Mouse (Mus musculus) forebrain, embryonic 16.5 days (tissue): ENCODE data around the gene Slc2a5. TPM values are rescaled to one million over a fixed set of nuclear protein-coding genes. Genes with fewer than 3 reads are reported as not detected.
A peak's percentile ranks its signal among the peaks of the same experiment; 100 is the strongest.

ENCODE experiments used
- ATAC-seq: fragments of 200-750 bp; cut with Nextera tagmentation; 2 replicates; pipeline ENCODE4 v1.8.0; 2017; ENCODE audit warnings: mild to moderate bottlenecking, moderate library complexity
- H3K27ac ChIP-seq: fragments of 300-500 bp; sonication (generic); 2 replicates; pipeline ENCODE4 v1.5.1; 2014; ENCODE audit warnings: low read length, control low read depth
- H3K27me3 ChIP-seq: fragments of 300-500 bp; sonication (generic); replicated peaks from 2 replicates; pipeline ENCODE4 v1.6.1; 2014; ENCODE audit warnings: low read length; ENCODE audit not compliant: control insufficient read depth, insufficient read depth
- H3K36me3 ChIP-seq: fragments of 300-500 bp; sonication (generic); 2 replicates; pipeline ENCODE4 v1.6.1; 2014; ENCODE audit not compliant: control insufficient read depth, insufficient read depth
- H3K4me1 ChIP-seq: fragments of 300-500 bp; sonication (generic); replicated peaks from 2 replicates; pipeline ENCODE4 v1.6.1; 2014; ENCODE audit warnings: low read length; ENCODE audit not compliant: control insufficient read depth, insufficient read depth
- H3K4me2 ChIP-seq: fragments of 300-500 bp; sonication (generic); 2 replicates; pipeline ENCODE4 v1.6.1; 2014; ENCODE audit warnings: mild to moderate bottlenecking, low read length, control low read depth
- H3K4me3 ChIP-seq: fragments of 300-500 bp; sonication (generic); replicated peaks from 2 replicates; pipeline ENCODE4 v1.5.1; 2014; ENCODE audit warnings: mild to moderate bottlenecking, low read length, control low read depth
- H3K9ac ChIP-seq: fragments of 300-500 bp; sonication (generic); replicated peaks from 2 replicates; pipeline ENCODE4 v1.6.1; 2014; ENCODE audit warnings: low read depth, low read length, control low read depth
- H3K9me3 ChIP-seq: fragments of 300-500 bp; sonication (generic); 2 replicates; pipeline ENCODE4 v1.6.1; 2016; ENCODE audit warnings: low read length; ENCODE audit not compliant: control insufficient read depth
- WGBS: fragments of 180-500 bp; shearing (Covaris S2); extraction: QIAGEN DNeasy Blood & Tissue Kit; methylation state at CpG from one replicate; pipeline ENCODE4 v1.1.7; 2014; 5-methylcytosine and 5-hydroxymethylcytosine counted together
- polyA plus RNA-seq: library from polyadenylated mRNA; unstranded; fragments of >200 nt; fragmentation: Nextera tagmentation; extraction: Ambion mirVana; gene quantifications from 2 replicates; pipeline ENCODE4 v1.2.1, GENCODE M21; 2015

Slc2a5 gene
- polyA plus RNA-seq, 1 experiment from 2014 or later, result 2.7 TPM

GRCm38 (mm10) chr4:150094463-150094789, 24.7 kb upstream of the Slc2a5 start:
- H3K27me3 ChIP-seq, result peaks cover 6% of the 10 kb centered on the region
- no peak overlapping the region for H3K4me3 ChIP-seq
- no peak overlapping the region for H3K9ac ChIP-seq
- no peaks in the 10 kb centered on the region for H3K4me1 ChIP-seq
- no peak for ATAC-seq
- no peaks in the 10 kb centered on the region for H3K36me3 ChIP-seq
- H3K27ac ChIP-seq, result no peak overlapping the region
- no peak overlapping the region for H3K4me2 ChIP-seq
- H3K9me3 ChIP-seq, result no peaks in the 10 kb centered on the region
- WGBS, result 12% methylated on average over 5 of the region's 5 CpGs

- Histone ChIP-seq H3K4me3 (no peak overlapping the region), H3K9me3 (no peaks in the 10 kb centered on the region), H3K36me3 (no peaks in the 10 kb centered on the region), H3K27me3 (peaks cover 9% of the 10 kb centered on the region; the same call in 1 of the 2 replicates), H3K4me1 (no peaks in the 10 kb centered on the region), H3K9ac (no peak overlapping the region), H3K27ac (no peak overlapping the region), H3K4me2 (no peak overlapping the region)
- 80% methylated on average over 7 of the region's 7 CpGs for WGBS
- ATAC-seq, result no peak
These were observed 22.8 kb upstream of the Slc2a5 start for GRCm38 (mm10) chr4:150096309-150096708.

- WGBS, result 88% methylated on average over 4 of the region's 4 CpGs
These were observed 21.2 kb upstream of the Slc2a5 start for GRCm38 (mm10) chr4:150097847-150098246.

GRCm38 (mm10) chr4:150098880-150099279, 20.2 kb upstream of the Slc2a5 start:
- no peak overlapping the region for H3K4me3 ChIP-seq
- H3K9ac ChIP-seq, result no peak overlapping the region
- H3K27ac ChIP-seq, result no peak overlapping the region
- H3K27me3 ChIP-seq, result peaks cover 6% of the 10 kb centered on the region; the same call in 1 of the 2 replicates
- no peak overlapping the region for H3K4me2 ChIP-seq
- H3K36me3 ChIP-seq, result no peaks in the 10 kb centered on the region
- no peaks in the 10 kb centered on the region for H3K9me3 ChIP-seq
- no peaks in the 10 kb centered on the region for H3K4me1 ChIP-seq
- WGBS, result 17% methylated on average over 10 of the region's 10 CpGs
- ATAC-seq, result 0 out of 2 replicates have a peak, but pooled peaks have one; percentile 54

More at GRCm38 (mm10) chr4:150097847-150098246, 21.2 kb upstream of the Slc2a5 start:
- no peak for ATAC-seq
- no peak overlapping the region for H3K9ac ChIP-seq
- H3K4me2 ChIP-seq, result no peak overlapping the region
- no peak overlapping the region for H3K27ac ChIP-seq
- no peak overlapping the region for H3K4me3 ChIP-seq
- H3K9me3 ChIP-seq, result no peaks in the 10 kb centered on the region
- no peaks in the 10 kb centered on the region for H3K4me1 ChIP-seq
- no peaks in the 10 kb centered on the region for H3K36me3 ChIP-seq
- peaks cover 6% of the 10 kb centered on the region; the same call in 1 of the 2 replicates for H3K27me3 ChIP-seq

GRCm38 (mm10) chr4:150102822-150103221, 16.3 kb upstream of the Slc2a5 start:
- Histone ChIP-seq H3K27me3 (peaks cover 6% of the 10 kb centered on the region; the same call in 1 of the 2 replicates), H3K36me3 (no peaks in the 10 kb centered on the region), H3K4me3 (no peak overlapping the region), H3K9me3 (no peaks in the 10 kb centered on the region), H3K4me1 (no peaks in the 10 kb centered on the region), H3K4me2 (no peak overlapping the region), H3K27ac (no peak overlapping the region), H3K9ac (no peak overlapping the region)
- ATAC-seq, result no peak
- 88% methylated on average over 7 of the region's 7 CpGs for WGBS

GRCm38 (mm10) chr4:150105671-150106070, 13.4 kb upstream of the Slc2a5 start:
- Histone ChIP-seq H3K9ac (no peak overlapping the region), H3K9me3 (no peaks in the 10 kb centered on the region), H3K4me1 (no peaks in the 10 kb centered on the region), H3K4me2 (no peak overlapping the region), H3K4me3 (no peak overlapping the region), H3K36me3 (no peaks in the 10 kb centered on the region), H3K27me3 (no peaks in the 10 kb centered on the region), H3K27ac (no peak overlapping the region)
- 62% methylated on average over 7 of the region's 7 CpGs for WGBS
- ATAC-seq, result no peak

GRCm38 (mm10) chr4:150106637-150107036, 12.4 kb upstream of the Slc2a5 start:
- Histone ChIP-seq H3K27me3 (no peaks in the 10 kb centered on the region), H3K9me3 (no peaks in the 10 kb centered on the region), H3K4me3 (no peak overlapping the region), H3K27ac (no peak overlapping the region), H3K4me2 (no peak overlapping the region), H3K4me1 (no peaks in the 10 kb centered on the region), H3K9ac (no peak overlapping the region), H3K36me3 (no peaks in the 10 kb centered on the region)
- 87% methylated on average over 5 of the region's 5 CpGs for WGBS
- no peak for ATAC-seq

- Histone ChIP-seq H3K4me3 (no peak overlapping the region), H3K4me1 (no peaks in the 10 kb centered on the region), H3K36me3 (no peaks in the 10 kb centered on the region), H3K27me3 (no peaks in the 10 kb centered on the region), H3K9me3 (no peaks in the 10 kb centered on the region), H3K27ac (no peak overlapping the region), H3K4me2 (no peak overlapping the region), H3K9ac (no peak overlapping the region)
- ATAC-seq, result no peak
- 38% methylated on average over 3 of the region's 3 CpGs for WGBS
These were observed 9.4 kb upstream of the Slc2a5 start for GRCm38 (mm10) chr4:150109636-150110035.

- no peaks in the 10 kb centered on the region for H3K36me3 ChIP-seq
- WGBS, result 63% methylated on average over 9 of the region's 9 CpGs
- no peak for ATAC-seq
These were observed 8.7 kb upstream of the Slc2a5 start for GRCm38 (mm10) chr4:150110373-150110772.

GRCm38 (mm10) chr4:150112867-150113266, 6.2 kb upstream of the Slc2a5 start:
- no peaks in the 10 kb centered on the region for H3K36me3 ChIP-seq
- no peak overlapping the region for H3K4me3 ChIP-seq
- 4% methylated on average over 15 of the region's 15 CpGs for WGBS
- H3K27ac ChIP-seq, result no peak overlapping the region
- ATAC-seq, result no peak
- H3K27me3 ChIP-seq, result no peaks in the 10 kb centered on the region
- no peaks in the 10 kb centered on the region for H3K9me3 ChIP-seq
- no peak overlapping the region for H3K9ac ChIP-seq
- no peaks in the 10 kb centered on the region for H3K4me1 ChIP-seq
- peak overlapping the region; percentile 19 for H3K4me2 ChIP-seq

More at GRCm38 (mm10) chr4:150110373-150110772, 8.7 kb upstream of the Slc2a5 start:
- no peak overlapping the region for H3K9ac ChIP-seq
- H3K4me3 ChIP-seq, result no peak overlapping the region
- no peaks in the 10 kb centered on the region for H3K9me3 ChIP-seq
- H3K27ac ChIP-seq, result no peak overlapping the region
- no peaks in the 10 kb centered on the region for H3K27me3 ChIP-seq
- H3K4me2 ChIP-seq, result no peak overlapping the region
- no peaks in the 10 kb centered on the region for H3K4me1 ChIP-seq
